8 mouse cellular contexts compared by ENCODE assay signal in genomic region chr12:76402991-76403885, GRCm38 (mm10). TPM values are rescaled to one million over a fixed set of nuclear protein-coding genes. Genes with fewer than 3 reads are reported as not detected.
DNase-seq lines count a peak whose midpoint lies in the region; ATAC-seq and TF ChIP-seq lines count a peak whose summit lies in the region.

No protein-coding gene starts in this region.

- no peak for TF ChIP-seq CTCF in C2C12 (IDR thresholded peaks at IDR 0.05; ENCODE audit: control insufficient read depth, insufficient read depth, insufficient read length)

- H3K4me2 ChIP-seq in hindbrain, embryonic 13.5 days = peak overlapping the region; percentile 79
- peak overlapping the region; percentile 98 for H3K4me2 ChIP-seq in liver, embryonic 16.5 days (ENCODE audit: low read depth, low read length)

- peak overlapping the region; percentile 71 for H3ac ChIP-seq in C2C12 (ENCODE audit: control insufficient read depth, insufficient read length, low read depth)

- ATAC-seq in common myeloid progenitor, adult 5-6 weeks (replicated peaks; ENCODE audit: low read depth, poor library complexity, severe bottlenecking) = peak; percentile 53
- ATAC-seq in hindbrain, embryonic 13.5 days (ENCODE audit: low FRiP score) = peak; percentile 92
- ATAC-seq in liver, embryonic 16.5 days (ENCODE audit: low read depth) = peak; percentile 84

- no peaks in the 10 kb centered on the region for H3K36me3 ChIP-seq in C2C12 (ENCODE audit: control insufficient read depth, insufficient read depth)
- no peaks in the 10 kb centered on the region for H3K36me3 ChIP-seq in hindbrain, embryonic 13.5 days
- H3K36me3 ChIP-seq in liver, embryonic 16.5 days (ENCODE audit: control insufficient read depth, insufficient read depth) = no peaks in the 10 kb centered on the region

- H3K27ac ChIP-seq in hindbrain, embryonic 13.5 days = peak overlapping the region; percentile 89
- peak overlapping the region; percentile 92 for H3K27ac ChIP-seq in liver, embryonic 16.5 days (ENCODE audit: low read length)

- peak; percentile 93 for DNase-seq in heart, adult 11 months
- DNase-seq in heart, postnatal 25 days (ENCODE audit: low spot score) = no peak
- peak; percentile 74 for DNase-seq in telencephalon, adult 2 months (ENCODE audit: low read depth, low spot score)
- DNase-seq in frontal cortex, postnatal 25 days (ENCODE audit: low spot score in 2 of 2) = no peak

- intact Hi-C loops in heart, postnatal 25 days (cut with DNase I) = loop anchor here (2.0 to 10.0 kb wide), 2 partner anchors 32 to 192 kb away; partner anchors contain the start of gene Zbtb1

- H3K9ac ChIP-seq in hindbrain, embryonic 13.5 days = peak overlapping the region; percentile 72
- peak overlapping the region; percentile 81 for H3K9ac ChIP-seq in liver, embryonic 16.5 days (ENCODE audit: low read depth, low read length)

- no peaks in the 10 kb centered on the region for H3K79me3 ChIP-seq in C2C12 (ENCODE audit: low read depth)

- WGBS in hindbrain, embryonic 13.5 days = under 1% methylated on average over 47 of the region's 54 CpGs
- WGBS in liver, embryonic 16.5 days (ENCODE audit: insufficient replicate concordance) = 2% methylated on average over 50 of the region's 54 CpGs

- H3K4me1 ChIP-seq in hindbrain, embryonic 13.5 days (replicated peaks) = peaks cover 26% of the 10 kb centered on the region
- H3K4me1 ChIP-seq in liver, embryonic 16.5 days (ENCODE audit: control insufficient read depth, low read depth, low read length) = peaks cover 24% of the 10 kb centered on the region

- no peaks in the 10 kb centered on the region for H3K79me2 ChIP-seq in C2C12 (ENCODE audit: control insufficient read depth, insufficient read depth)

- H3K4me3 ChIP-seq in C2C12 (ENCODE audit: insufficient read depth, poor library complexity, severe bottlenecking) = peak overlapping the region; percentile 43
- peak overlapping the region; percentile 68 for H3K4me3 ChIP-seq in hindbrain, embryonic 13.5 days
- H3K4me3 ChIP-seq in liver, embryonic 16.5 days (ENCODE audit: low read depth, low read length) = peak overlapping the region; percentile 88

- H3K27me3 ChIP-seq in C2C12 (ENCODE audit: control insufficient read depth, insufficient read depth, insufficient read length) = no peaks in the 10 kb centered on the region
- H3K27me3 ChIP-seq in hindbrain, embryonic 13.5 days = peaks cover 53% of the 10 kb centered on the region
- H3K27me3 ChIP-seq in liver, embryonic 16.5 days (ENCODE audit: control insufficient read depth, insufficient read depth, low read depth, low read length) = peaks cover 38% of the 10 kb centered on the region

- H3K9me3 ChIP-seq in hindbrain, embryonic 13.5 days = no peaks in the 10 kb centered on the region
- no peaks in the 10 kb centered on the region for H3K9me3 ChIP-seq in liver, embryonic 16.5 days (replicated peaks; ENCODE audit: control insufficient read depth, low read length)

TF ChIP-seq in C2C12, 6 proteins besides CTCF, POLR2A, EP300 and RAD21:
- TF ChIP-seq MYOG (IDR thresholded peaks at IDR 0.05; ENCODE audit: control insufficient read depth, extremely low read depth, insufficient read length) (no peak), MAX (IDR thresholded peaks at IDR 0.05) (no peak), CEBPB (IDR thresholded peaks at IDR 0.05; ENCODE audit: low read depth) (no peak), FOSL1 (IDR thresholded peaks at IDR 0.05; ENCODE audit: insufficient read depth, low read length, poor library complexity, severe bottlenecking) (no peak), USF1 (IDR thresholded peaks at IDR 0.05; ENCODE audit: low read depth) (no peak), MYOD1 (IDR thresholded peaks at IDR 0.05; ENCODE audit: control insufficient read depth, insufficient read length, low read depth) (no peak)

RNA-seq across cellular contexts. Expression of gene Hspa2, which starts 0.7 kb away (rescaled TPM):
- total RNA-seq in heart, postnatal 25 days (2021) = 1 to 10 TPM; 6.0 to 7.0 TPM
- polyA plus RNA-seq in C2C12 (2012; fragmentation: generic; extraction: Trizol) = 5.1 TPM
- total RNA-seq in common myeloid progenitor, adult 5-6 weeks (2017) = 12.2 and 13.5 TPM in 2 replicates
- polyA plus RNA-seq in hindbrain, embryonic 13.5 days (2015; fragmentation: Nextera tagmentation; extraction: Ambion mirVana) = 7.1 and 8.3 TPM in 2 replicates
- 1.4 and 1.5 TPM in 2 replicates for polyA plus RNA-seq in liver, embryonic 16.5 days (2015; fragmentation: Nextera tagmentation; extraction: Ambion mirVana)

RNA-seq across cellular contexts. Expression of gene Ppp1r36, which starts 14.1 kb away (rescaled TPM):
- total RNA-seq in heart, postnatal 25 days (2021) = not detected
- polyA plus RNA-seq in C2C12 (2012; fragmentation: generic; extraction: Trizol) = not detected
- total RNA-seq in common myeloid progenitor, adult 5-6 weeks (2017) = 0.64 and 2.2 TPM in 2 replicates
- polyA plus RNA-seq in hindbrain, embryonic 13.5 days (2015; fragmentation: Nextera tagmentation; extraction: Ambion mirVana) = 0.84 and 2.2 TPM in 2 replicates
- 0.08 and 0.11 TPM in 2 replicates for polyA plus RNA-seq in liver, embryonic 16.5 days (2015; fragmentation: Nextera tagmentation; extraction: Ambion mirVana)

RNA-seq across cellular contexts. Expression of gene Zbtb1, which starts 33.2 kb away (rescaled TPM):
- 1 to 10 TPM; 3.5 to 4.2 TPM for total RNA-seq in heart, postnatal 25 days (2021)
- polyA plus RNA-seq in C2C12 (2012; fragmentation: generic; extraction: Trizol) = 2.4 TPM
- 21.1 and 27.2 TPM in 2 replicates for total RNA-seq in common myeloid progenitor, adult 5-6 weeks (2017)
- polyA plus RNA-seq in hindbrain, embryonic 13.5 days (2015; fragmentation: Nextera tagmentation; extraction: Ambion mirVana) = 4.3 and 4.4 TPM in 2 replicates
- polyA plus RNA-seq in liver, embryonic 16.5 days (2015; fragmentation: Nextera tagmentation; extraction: Ambion mirVana) = 2.9 and 3.4 TPM in 2 replicates

RNA-seq across cellular contexts. Expression of gene Zbtb25, which starts 33.8 kb away (rescaled TPM):
- 1 to 10 TPM; 6.7 to 7.8 TPM for total RNA-seq in heart, postnatal 25 days (2021)
- 6.5 TPM for polyA plus RNA-seq in C2C12 (2012; fragmentation: generic; extraction: Trizol)
- 18.7 and 33.0 TPM in 2 replicates for total RNA-seq in common myeloid progenitor, adult 5-6 weeks (2017)
- polyA plus RNA-seq in hindbrain, embryonic 13.5 days (2015; fragmentation: Nextera tagmentation; extraction: Ambion mirVana) = 14.9 and 16.0 TPM in 2 replicates
- 4.1 and 4.8 TPM in 2 replicates for polyA plus RNA-seq in liver, embryonic 16.5 days (2015; fragmentation: Nextera tagmentation; extraction: Ambion mirVana)

Comparison
In these comparisons a context has a peak if more than half of its experiments do, and no peak if none do; other contexts are left out.
1. DNase-seq: peak in heart, adult 11 months (single experiment) and telencephalon, adult 2 months (single experiment); none in heart, postnatal 25 days (single experiment) and frontal cortex, postnatal 25 days (0 of 2).
2. Peak in every context shown above with its lines, with median percentiles within 50 percentile points of each other: H3K4me3 ChIP-seq and ATAC-seq.